Mouse (Mus musculus) kidney, adult 2 months (tissue): ENCODE results near the gene Slit3.

ENCODE experiments used
- CTCF ChIP-seq: fragments of 200-500 bp; conservative IDR thresholded peaks from 2 replicates; pipeline ENCODE4 v1.5.1; 2011; ENCODE audit warnings: low read depth, mild to moderate bottlenecking, control low read depth, low read length, moderate library complexity, mixed read lengths; ENCODE audit not compliant: insufficient read depth, insufficient read length
- POLR2A ChIP-seq: fragments of 200-500 bp; IDR thresholded peaks from one replicate; pipeline ENCODE4 v1.6.1; 2011; ENCODE audit warnings: low read depth, low read length, control low read depth

- TF ChIP-seq CTCF (no peak), POLR2A (no peak)
Measured at GRCm38 (mm10) chr11:35110784-35111183, 10.2 kb upstream of the Slit3 start.
